Mouse (Mus musculus): ENCODE measurements at regions not wholly inside any gene's neighbourhood (a gene's known extent, or its start where the extent isn't known, plus 50 kb on each side); places are given as distances from the start of the nearest gene placed in this dataset.

DNA sequence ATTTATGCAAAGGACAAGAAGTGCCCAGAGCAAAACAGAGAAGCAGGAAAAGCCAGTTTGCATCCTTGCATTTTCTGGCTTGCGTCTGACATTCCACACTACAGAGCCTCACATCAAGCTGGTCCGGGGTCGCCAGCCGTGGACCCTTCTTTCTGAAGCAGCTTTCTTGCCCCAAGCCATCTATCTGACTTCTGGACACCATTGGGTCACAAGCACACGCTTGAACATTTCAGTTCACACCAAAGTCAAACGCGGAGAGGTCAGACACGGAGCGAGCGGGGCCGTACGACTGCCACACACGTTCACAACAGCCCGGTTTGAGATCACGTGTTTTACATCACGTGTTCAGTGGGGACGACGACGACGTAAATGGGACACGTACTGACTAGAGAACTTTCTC lies 108.9 kb upstream of the D1Pas1 start:
- H3K36me3 ChIP-seq (replicated peaks; ENCODE audit: control insufficient read depth, insufficient read depth, low read length) = no peaks in the 10 kb centered on the region
- H3K9me3 ChIP-seq (replicated peaks; ENCODE audit: control insufficient read depth, low read length) = no peaks in the 10 kb centered on the region
- DNase-seq (ENCODE audit: low spot score) = no peak
- ATAC-seq (ENCODE audit: insufficient read depth, low read depth) = no peak
- no peak overlapping the region for H3K9ac ChIP-seq (replicated peaks; ENCODE audit: low read depth, low read length)
- TF ChIP-seq EP300 (IDR thresholded peaks at IDR 0.05; ENCODE audit: low read depth) (no peak), CTCF (IDR thresholded peaks at IDR 0.05; ENCODE audit: low read depth) (no peak)
- 90% methylated on average over 21 of the region's 21 CpGs for WGBS
- no peaks in the 10 kb centered on the region for H3K4me1 ChIP-seq (ENCODE audit: control insufficient read depth, insufficient read depth)
- H3K4me3 ChIP-seq (ENCODE audit: low read depth, low read length) = no peak overlapping the region
- no peak overlapping the region for H3K4me2 ChIP-seq (ENCODE audit: low read depth, low read length)
- H3K27ac ChIP-seq (ENCODE audit: low read depth) = no peak overlapping the region
- no peaks in the 10 kb centered on the region for H3K27me3 ChIP-seq (ENCODE audit: control insufficient read depth, insufficient read depth, low read length)

DNA sequence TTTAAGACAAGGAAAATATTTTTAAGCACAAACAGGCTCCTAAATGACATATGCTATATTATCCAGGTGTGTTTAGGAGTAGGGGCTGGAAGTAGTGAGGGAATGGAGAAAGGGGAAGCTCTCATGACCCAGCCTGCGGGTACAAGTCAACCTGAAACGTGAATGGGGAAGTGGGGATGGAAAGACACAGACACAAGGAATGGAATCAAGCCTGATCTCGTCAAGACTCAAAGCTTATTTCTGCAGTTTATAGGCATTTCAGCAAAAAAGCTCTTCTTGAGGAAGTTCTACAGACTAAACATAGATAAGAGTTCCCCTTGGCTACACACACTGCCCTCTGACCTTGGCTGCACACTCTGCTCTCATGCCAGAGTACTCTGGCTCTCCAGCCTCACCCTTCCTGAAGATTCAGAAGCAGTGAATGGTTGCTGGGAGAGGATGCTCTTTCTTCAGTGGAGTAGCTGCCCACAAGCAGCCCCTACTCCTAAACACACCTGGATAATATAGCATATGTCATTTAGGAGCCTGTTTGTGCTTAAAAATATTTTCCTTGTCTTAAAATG lies 106.4 kb upstream of the Rrp15 start:
- ATAC-seq (ENCODE audit: insufficient read depth, low read depth) (no peak), DNase-seq (ENCODE audit: low spot score) (no peak)
- WGBS = 52% methylated on average over 3 of the region's 3 CpGs

GRCm38 (mm10) chr1:186845256-186845655 lies 96.1 kb upstream of the Rrp15 start:
- no peak for TF ChIP-seq EP300 (IDR thresholded peaks at IDR 0.05; ENCODE audit: low read depth)
- no peak for TF ChIP-seq CTCF (IDR thresholded peaks at IDR 0.05; ENCODE audit: low read depth)
- H3K9ac ChIP-seq (replicated peaks; ENCODE audit: low read depth, low read length) = no peak overlapping the region

More for the DNA sequence above, 106.4 kb upstream of the Rrp15 start:
- Histone ChIP-seq H3K9ac (replicated peaks; ENCODE audit: low read depth, low read length) (no peak overlapping the region), H3K9me3 (replicated peaks; ENCODE audit: control insufficient read depth, low read length) (no peaks in the 10 kb centered on the region), H3K27ac (ENCODE audit: low read depth) (no peak overlapping the region), H3K4me1 (ENCODE audit: control insufficient read depth, insufficient read depth) (no peaks in the 10 kb centered on the region), H3K27me3 (ENCODE audit: control insufficient read depth, insufficient read depth, low read length) (no peaks in the 10 kb centered on the region), H3K4me3 (ENCODE audit: low read depth, low read length) (no peak overlapping the region), H3K36me3 (replicated peaks; ENCODE audit: control insufficient read depth, insufficient read depth, low read length) (no peaks in the 10 kb centered on the region), H3K4me2 (ENCODE audit: low read depth, low read length) (no peak overlapping the region)
- no peak for TF ChIP-seq CTCF (IDR thresholded peaks at IDR 0.05; ENCODE audit: low read depth)
- TF ChIP-seq EP300 (IDR thresholded peaks at IDR 0.05; ENCODE audit: low read depth) = no peak

GRCm38 (mm10) chr1:186833896-186834800 lies 85.0 kb upstream of the Rrp15 start:
- Histone ChIP-seq H3K36me3 (replicated peaks; ENCODE audit: control insufficient read depth, insufficient read depth, low read length) (no peaks in the 10 kb centered on the region), H3K9me3 (replicated peaks; ENCODE audit: control insufficient read depth, low read length) (no peaks in the 10 kb centered on the region), H3K9ac (replicated peaks; ENCODE audit: low read depth, low read length) (peak overlapping the region; percentile 33), H3K27me3 (ENCODE audit: control insufficient read depth, insufficient read depth, low read length) (0 out of 2 replicates have a peak, but pooled peaks cover 5% of the 10 kb centered on the region), H3K27ac (ENCODE audit: low read depth) (no peak overlapping the region), H3K4me3 (ENCODE audit: low read depth, low read length) (peak overlapping the region; percentile 49), H3K4me1 (ENCODE audit: control insufficient read depth, insufficient read depth) (peaks cover 13% of the 10 kb centered on the region), H3K4me2 (ENCODE audit: low read depth, low read length) (peak overlapping the region; percentile 86)
- DNase-seq (ENCODE audit: low spot score) (no peak), ATAC-seq (ENCODE audit: insufficient read depth, low read depth) (peak; percentile 30; the same call in 1 of the 2 replicates)
- 2% methylated on average over 43 of the region's 43 CpGs for WGBS
- TF ChIP-seq EP300 (IDR thresholded peaks at IDR 0.05; ENCODE audit: low read depth) = no peak
- no peak for TF ChIP-seq CTCF (IDR thresholded peaks at IDR 0.05; ENCODE audit: low read depth)

More at GRCm38 (mm10) chr1:186845256-186845655, 96.1 kb upstream of the Rrp15 start:
- H3K4me2 ChIP-seq (ENCODE audit: low read depth, low read length) = no peak overlapping the region
- H3K27ac ChIP-seq (ENCODE audit: low read depth) = no peak overlapping the region
- no peaks in the 10 kb centered on the region for H3K27me3 ChIP-seq (ENCODE audit: control insufficient read depth, insufficient read depth, low read length)
- 79% methylated on average over 7 of the region's 7 CpGs for WGBS
- H3K36me3 ChIP-seq (replicated peaks; ENCODE audit: control insufficient read depth, insufficient read depth, low read length) = no peaks in the 10 kb centered on the region
- DNase-seq (ENCODE audit: low spot score) = no peak
- H3K4me1 ChIP-seq (ENCODE audit: control insufficient read depth, insufficient read depth) = no peaks in the 10 kb centered on the region
- H3K4me3 ChIP-seq (ENCODE audit: low read depth, low read length) = no peak overlapping the region
- no peak for ATAC-seq (ENCODE audit: insufficient read depth, low read depth)
- H3K9me3 ChIP-seq (replicated peaks; ENCODE audit: control insufficient read depth, low read length) = no peaks in the 10 kb centered on the region

DNA sequence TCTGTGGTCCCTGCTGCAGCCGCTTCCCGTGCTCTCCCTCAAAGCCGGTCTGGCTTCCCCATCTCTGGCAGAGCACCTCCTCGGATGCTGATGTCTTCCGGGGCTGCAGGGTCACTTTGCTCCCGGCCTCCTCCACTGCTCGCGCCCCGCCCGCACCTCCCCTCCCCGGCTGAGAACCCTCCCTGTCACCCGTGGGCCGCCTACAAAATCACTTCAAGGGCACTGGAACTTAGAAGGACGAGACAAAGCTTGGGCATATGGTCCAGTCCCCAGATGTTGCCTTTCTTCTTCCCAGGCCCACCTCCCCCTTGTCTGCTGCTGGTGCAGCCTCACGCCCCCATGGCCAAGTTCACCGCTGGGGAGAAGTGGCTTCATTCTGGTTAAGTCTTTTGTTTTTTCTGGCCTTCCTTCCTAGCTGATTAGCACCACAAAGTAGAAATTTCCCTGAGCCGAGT lies 84.3 kb upstream of the Rrp15 start:
- H3K9ac ChIP-seq (replicated peaks; ENCODE audit: low read depth, low read length) = peak overlapping the region; percentile 12; the same call in 1 of the 2 replicates
- DNase-seq (ENCODE audit: low spot score) (peak; percentile 19), ATAC-seq (ENCODE audit: insufficient read depth, low read depth) (no peak; the same call in 1 of the 2 replicates)
- no peaks in the 10 kb centered on the region for H3K9me3 ChIP-seq (replicated peaks; ENCODE audit: control insufficient read depth, low read length)
- TF ChIP-seq EP300 (IDR thresholded peaks at IDR 0.05; ENCODE audit: low read depth) = no peak
- no peak for TF ChIP-seq CTCF (IDR thresholded peaks at IDR 0.05; ENCODE audit: low read depth)
- 0 out of 2 replicates have a peak, but pooled peaks cover 5% of the 10 kb centered on the region for H3K27me3 ChIP-seq (ENCODE audit: control insufficient read depth, insufficient read depth, low read length)
- peak overlapping the region; percentile 49 for H3K4me3 ChIP-seq (ENCODE audit: low read depth, low read length)
- WGBS = 2% methylated on average over 17 of the region's 17 CpGs
- H3K36me3 ChIP-seq (replicated peaks; ENCODE audit: control insufficient read depth, insufficient read depth, low read length) = no peaks in the 10 kb centered on the region
- H3K4me2 ChIP-seq (ENCODE audit: low read depth, low read length) = peak overlapping the region; percentile 86
- H3K27ac ChIP-seq (ENCODE audit: low read depth) = no peak overlapping the region
- peaks cover 13% of the 10 kb centered on the region for H3K4me1 ChIP-seq (ENCODE audit: control insufficient read depth, insufficient read depth)

Data from heart, postnatal 0 days (tissue).